Mouse (Mus musculus) 3T3-L1 (cell line): ENCODE data around the gene Tmem263.

Experiments used
- DNase-seq: peaks from one replicate; pipeline ENCODE4 v3.0.0-alpha.2; 2015; ENCODE audit warnings: low read depth, low spot score

Gene Tmem263

GRCm38 (mm10) chr10:85102247-85103084, at the start of gene Tmem263, which contains the start of gene Fhl4:
Gene Tmem263 (plus strand): TSS chr10:85102627.
Gene Fhl4 (minus strand): TSS chr10:85102495.
- peak; percentile 80 for DNase-seq

- DNase-seq = no peak
Observed at GRCm38 (mm10) chr10:85054876-85055275, 47.6 kb upstream of the Tmem263 start.

GRCm38 (mm10) chr10:85071605-85072152, 30.7 kb upstream of the Tmem263 start:
- no peak for DNase-seq

GRCm38 (mm10) chr10:85101841-85102240, 586 bp upstream of the Tmem263 start:
- DNase-seq = no peak

GRCm38 (mm10) chr10:85103085-85103885, 858 bp downstream of the Tmem263 start:
- peak; percentile 85 for DNase-seq

GRCm38 (mm10) chr10:85114409-85114808, 12.0 kb downstream of the Tmem263 start:
- DNase-seq = no peak

- DNase-seq = no peak
Observed at GRCm38 (mm10) chr10:85125184-85125583, 22.8 kb downstream of the Tmem263 start.

- DNase-seq = peak; percentile 99
Observed at GRCm38 (mm10) chr10:85127395-85128287, 25.2 kb downstream of the Tmem263 start, which contains the start of gene Mterf2. Gene Mterf2 (minus strand): TSS chr10:85128027.

- DNase-seq = peak; percentile 42
Observed at GRCm38 (mm10) chr10:85128453-85128852, 26.0 kb downstream of the Tmem263 start.

GRCm38 (mm10) chr10:85136573-85136972, 34.1 kb downstream of the Tmem263 start:
- no peak for DNase-seq

GRCm38 (mm10) chr10:85141465-85141864, 39.0 kb downstream of the Tmem263 start:
- DNase-seq = no peak

- no peak for DNase-seq
Observed at GRCm38 (mm10) chr10:85146282-85146681, 43.9 kb downstream of the Tmem263 start.

GRCm38 (mm10) chr10:85149226-85149625, 46.8 kb downstream of the Tmem263 start:
- no peak for DNase-seq

GRCm38 (mm10) chr10:85154195-85154594, 51.8 kb downstream of the Tmem263 start:
- peak; percentile 80 for DNase-seq

GRCm38 (mm10) chr10:85157451-85157850, 55.0 kb downstream of the Tmem263 start:
- no peak for DNase-seq

GRCm38 (mm10) chr10:85159989-85160619, 57.7 kb downstream of the Tmem263 start:
- no peak for DNase-seq

GRCm38 (mm10) chr10:85161745-85162351, 59.4 kb downstream of the Tmem263 start:
- peak; percentile 80 for DNase-seq

- DNase-seq = no peak
Observed at GRCm38 (mm10) chr10:85164791-85165190, 62.4 kb downstream of the Tmem263 start.

- DNase-seq = no peak
Observed at GRCm38 (mm10) chr10:85165306-85165705, 62.9 kb downstream of the Tmem263 start.
